Mouse (Mus musculus) midbrain, postnatal 0 days (tissue): ENCODE measurements around the gene Pnkp. TPM values are rescaled to one million over a fixed set of nuclear protein-coding genes. Genes with fewer than 3 reads are reported as not detected.

Source experiments
- ATAC-seq: fragments of 200-750 bp; cut with Nextera tagmentation; 2 replicates; pipeline ENCODE4 v1.8.0; 2017; ENCODE audit warnings: moderate number of reproducible peaks, mild to moderate bottlenecking, moderate TSS enrichment, moderate library complexity; ENCODE audit not compliant: low FRiP score
- DNase-seq: peaks from one replicate; pipeline ENCODE4 v3.0.0-alpha.2; 2015; ENCODE audit warnings: low spot score
- H3K27ac ChIP-seq: fragments of 300-500 bp; sonication (generic); 2 replicates; pipeline ENCODE4 v1.5.1; 2014; ENCODE audit warnings: low read depth, mild to moderate bottlenecking, low read length, mixed read lengths
- H3K27me3 ChIP-seq: fragments of 300-500 bp; sonication (generic); 2 replicates; pipeline ENCODE4 v1.6.1; 2014; ENCODE audit warnings: low read length, control low read depth, mixed read lengths; ENCODE audit not compliant: insufficient read depth
- H3K36me3 ChIP-seq: fragments of 300-500 bp; sonication (generic); 2 replicates; pipeline ENCODE4 v1.6.1; 2014; ENCODE audit warnings: low read length, control low read depth, mixed read lengths; ENCODE audit not compliant: insufficient read depth
- H3K4me1 ChIP-seq: fragments of 300-500 bp; sonication (generic); 2 replicates; pipeline ENCODE4 v1.6.1; 2014; ENCODE audit warnings: mild to moderate bottlenecking, control low read depth, antibody characterized with exemption, low read length, mixed read lengths; ENCODE audit not compliant: insufficient read depth
- H3K4me2 ChIP-seq: fragments of 300-500 bp; sonication (generic); 2 replicates; pipeline ENCODE4 v1.6.1; 2014; ENCODE audit warnings: low read depth, mild to moderate bottlenecking, low read length, mixed read lengths; ENCODE audit not compliant: poor library complexity, severe bottlenecking
- H3K4me3 ChIP-seq: fragments of 300-500 bp; sonication (generic); 2 replicates; pipeline ENCODE4 v1.5.1; 2014; ENCODE audit warnings: low read depth, mild to moderate bottlenecking, low read length, moderate library complexity
- H3K9ac ChIP-seq: fragments of 300-500 bp; sonication (generic); replicated peaks from 2 replicates; pipeline ENCODE4 v1.6.1; 2014; ENCODE audit warnings: mild to moderate bottlenecking, low read length, moderate library complexity, mixed read lengths; ENCODE audit not compliant: poor library complexity, severe bottlenecking
- H3K9me3 ChIP-seq: fragments of 300-500 bp; sonication (generic); 2 replicates; pipeline ENCODE4 v1.6.1; 2016; ENCODE audit warnings: low read length, control low read depth
- CTCF ChIP-seq: IDR thresholded peaks from 2 replicates; pipeline ENCODE4 v1.5.1; 2016; ENCODE audit warnings: antibody characterized with exemption, mild to moderate bottlenecking
- WGBS: fragments of 180-500 bp; shearing (Covaris S2); extraction: QIAGEN DNeasy Blood & Tissue Kit; methylation state at CpG from one replicate; pipeline ENCODE4 v1.1.7; 2014; 5-methylcytosine and 5-hydroxymethylcytosine counted together
- microRNA counts: library from miRNA; unstranded; fragments of <30 nt; microRNA quantifications from one replicate; lab custom pipeline; 2015
- microRNA-seq: library from miRNA; unstranded; fragments of <30 nt; microRNA quantifications from one replicate; pipeline ENCODE4, GENCODE M21; 2016; ENCODE audit warnings: borderline number of aligned reads
- polyA plus RNA-seq: library from polyadenylated mRNA; unstranded; fragments of >200 nt; fragmentation: Nextera tagmentation; extraction: Ambion mirVana; gene quantifications from 2 replicates; pipeline ENCODE4 v1.2.1, GENCODE M21; 2015
- total RNA-seq: library from RNA; depleted of rRNA; stranded (reverse); fragments of >200 nt; gene quantifications from 2 replicates; pipeline ENCODE4 v1.2.3, GENCODE M21; 2014; rRNA removed

The Pnkp gene
- total and polyA plus RNA-seq, 2 experiments from 2014 or later, result 31.2 to 32.4 TPM

DNA sequence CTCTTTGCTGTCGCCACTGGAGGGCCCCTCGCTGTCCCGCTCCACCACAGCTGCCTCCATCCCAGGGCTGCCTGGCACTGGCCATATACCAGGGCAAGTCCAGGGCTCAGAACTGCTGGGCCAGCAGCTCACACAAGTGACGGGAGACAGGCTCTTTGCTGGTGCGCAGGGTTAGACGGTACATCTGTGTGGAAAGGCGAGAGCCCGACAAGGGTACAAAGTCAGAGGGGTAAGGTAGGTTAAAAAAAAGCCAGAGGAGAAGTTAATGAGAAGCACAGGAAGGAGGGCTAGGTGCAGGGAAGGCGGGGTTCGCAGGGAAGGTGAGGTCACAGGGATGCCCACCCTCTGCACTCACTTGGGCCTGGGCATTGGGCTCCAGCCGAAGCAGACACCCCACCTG is 43.7 kb downstream of the Pnkp start:
- no peak for TF ChIP-seq CTCF
- ATAC-seq, result no peak
- Histone ChIP-seq H3K4me3 (no peak overlapping the region), H3K4me2 (no peak overlapping the region), H3K9ac (no peak overlapping the region), H3K36me3 (peaks cover 58% of the 10 kb centered on the region), H3K4me1 (peaks cover 12% of the 10 kb centered on the region), H3K9me3 (no peaks in the 10 kb centered on the region), H3K27me3 (no peaks in the 10 kb centered on the region), H3K27ac (no peak overlapping the region)
- WGBS, result 90% methylated on average over 11 of the region's 11 CpGs
- no peak for DNase-seq

DNA sequence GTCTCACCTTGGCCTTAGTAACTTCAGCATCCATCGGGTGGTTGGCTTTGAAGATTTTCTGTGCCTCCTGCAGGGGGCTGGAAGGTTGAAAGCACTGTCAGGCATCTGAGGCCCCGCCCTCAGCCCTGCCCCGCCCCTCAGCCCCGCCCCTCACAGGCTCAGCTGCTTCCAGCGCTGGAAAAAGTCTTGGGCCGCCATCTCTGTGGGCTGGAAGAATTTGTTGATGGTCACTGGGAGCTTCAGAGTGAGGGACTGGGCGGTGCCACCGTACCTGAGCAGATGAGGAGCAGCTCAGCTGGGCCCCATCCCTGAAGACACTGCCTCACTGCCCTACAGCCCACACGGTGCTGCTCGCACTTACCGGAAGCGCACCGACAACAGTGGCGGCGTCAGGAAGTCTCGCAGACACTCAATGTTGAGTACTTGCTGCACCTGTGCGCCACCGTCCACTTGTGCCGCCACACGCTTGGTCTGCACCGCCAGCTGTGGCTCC is 44.3 kb downstream of the Pnkp start:
- Histone ChIP-seq H3K27me3 (no peaks in the 10 kb centered on the region), H3K36me3 (peaks cover 64% of the 10 kb centered on the region), H3K9me3 (no peaks in the 10 kb centered on the region), H3K9ac (0 out of 2 replicates have a peak overlapping the region, but pooled peaks have one; percentile 13), H3K27ac (no peak overlapping the region), H3K4me3 (no peak overlapping the region), H3K4me1 (peaks cover 12% of the 10 kb centered on the region), H3K4me2 (peak overlapping the region; percentile 22)
- WGBS, result 21% methylated on average over 21 of the region's 21 CpGs
- ATAC-seq (no peak), DNase-seq (peak; percentile 53)
- TF ChIP-seq CTCF, result peak; percentile 48

- ATAC-seq, result no peak
- Histone ChIP-seq H3K4me2 (no peak overlapping the region), H3K27me3 (no peaks in the 10 kb centered on the region), H3K4me3 (no peak overlapping the region), H3K4me1 (peaks cover 3% of the 10 kb centered on the region; the same call in 1 of the 2 replicates), H3K27ac (no peak overlapping the region), H3K36me3 (peaks cover 89% of the 10 kb centered on the region), H3K9ac (no peak overlapping the region), H3K9me3 (no peaks in the 10 kb centered on the region)
- no peak for TF ChIP-seq CTCF
- no peak for DNase-seq
- WGBS, result 93% methylated on average over 20 of the region's 20 CpGs
Measured at GRCm38 (mm10) chr7:44905430-44905829, 48.5 kb downstream of the Pnkp start.

- Histone ChIP-seq H3K4me2 (no peak overlapping the region), H3K4me3 (no peak overlapping the region), H3K36me3 (peaks cover 89% of the 10 kb centered on the region), H3K9ac (no peak overlapping the region), H3K27ac (no peak overlapping the region), H3K4me1 (no peaks in the 10 kb centered on the region), H3K27me3 (no peaks in the 10 kb centered on the region), H3K9me3 (no peaks in the 10 kb centered on the region)
- WGBS, result 91% methylated on average over 15 of the region's 15 CpGs
- TF ChIP-seq CTCF, result no peak
- ATAC-seq, result no peak
- DNase-seq, result no peak
Measured at GRCm38 (mm10) chr7:44908706-44909476, 52.0 kb downstream of the Pnkp start.

MicroRNAs encoded within 50 kb of the gene (microRNA counts, 519-probe panel; counts per million panel counts)
- microRNA mmu-miR-707 (lab: Ali Mortazavi, UCI), result 528 counts per million, percentile 58 among the panel's probes with 10 or more counts

Small RNA genes within 50 kb of the gene (microRNA-seq; reads per million reads assigned to microRNA genes)
- gene Mir707, result not detected

Other genes starting within 250 kb of the Pnkp start
- gene Myh14, start 186.3 kb upstream of the Pnkp start, total RNA-seq, result 8.8 and 11.0 TPM in 2 replicates
- gene Myh14, start 186.3 kb upstream of the Pnkp start, polyA plus RNA-seq, result 6.9 and 7.9 TPM in 2 replicates
- gene Izumo2, start 148.4 kb upstream of the Pnkp start, total RNA-seq, result not detected in 2 replicates
- not detected in 2 replicates for gene Izumo2, start 148.4 kb upstream of the Pnkp start, polyA plus RNA-seq
- gene Vrk3, start 108.7 kb upstream of the Pnkp start, total RNA-seq, result 22.8 and 23.3 TPM in 2 replicates
- 23.5 and 26.4 TPM in 2 replicates for gene Vrk3, start 108.7 kb upstream of the Pnkp start, polyA plus RNA-seq
- 1.1 TPM in 2 replicates for gene Zfp473, start 106.1 kb upstream of the Pnkp start, total RNA-seq
- 0.48 and 0.51 TPM in 2 replicates for gene Zfp473, start 106.1 kb upstream of the Pnkp start, polyA plus RNA-seq
- 51.4 and 65.9 TPM in 2 replicates for gene Nup62, start 41.1 kb upstream of the Pnkp start, total RNA-seq
- gene Nup62, start 41.1 kb upstream of the Pnkp start, polyA plus RNA-seq, result 45.8 and 46.9 TPM in 2 replicates
- gene Il4i1, start 40.8 kb upstream of the Pnkp start, total RNA-seq, result not detected in 2 replicates
- 0.62 and 1.1 TPM in 2 replicates for gene Il4i1, start 40.8 kb upstream of the Pnkp start, polyA plus RNA-seq
- gene Atf5, start 40.5 kb upstream of the Pnkp start, total RNA-seq, result 4.8 and 6.8 TPM in 2 replicates
- 3.4 and 3.7 TPM in 2 replicates for gene Atf5, start 40.5 kb upstream of the Pnkp start, polyA plus RNA-seq
- gene Akt1s1, start 8.1 kb upstream of the Pnkp start, total RNA-seq, result 104 and 120 TPM in 2 replicates
- 89.1 and 91.0 TPM in 2 replicates for gene Akt1s1, start 8.1 kb upstream of the Pnkp start, polyA plus RNA-seq
- gene Tbc1d17, start 8.1 kb upstream of the Pnkp start, total RNA-seq, result 79.7 and 129 TPM in 2 replicates
- gene Tbc1d17, start 8.1 kb upstream of the Pnkp start, polyA plus RNA-seq, result 115 and 126 TPM in 2 replicates
- gene Ptov1, start 12.6 kb downstream of the Pnkp start, total RNA-seq, result 484 and 500 TPM in 2 replicates
- 430 and 439 TPM in 2 replicates for gene Ptov1, start 12.6 kb downstream of the Pnkp start, polyA plus RNA-seq
- 153 and 182 TPM in 2 replicates for gene Med25, start 35.6 kb downstream of the Pnkp start, total RNA-seq
- gene Med25, start 35.6 kb downstream of the Pnkp start, polyA plus RNA-seq, result 150 and 154 TPM in 2 replicates
- gene Fuz, start 38.9 kb downstream of the Pnkp start, total RNA-seq, result 18.5 and 22.4 TPM in 2 replicates
- 14.8 and 15.4 TPM in 2 replicates for gene Fuz, start 38.9 kb downstream of the Pnkp start, polyA plus RNA-seq
- 208 and 238 TPM in 2 replicates for gene Ap2a1, start 72.4 kb downstream of the Pnkp start, total RNA-seq
- gene Ap2a1, start 72.4 kb downstream of the Pnkp start, polyA plus RNA-seq, result 128 and 129 TPM in 2 replicates
- not detected in 2 replicates for gene Tsks, start 86.1 kb downstream of the Pnkp start, total RNA-seq
- 0.12 and 0.17 TPM in 2 replicates for gene Tsks, start 86.1 kb downstream of the Pnkp start, polyA plus RNA-seq
- 88.1 and 90.1 TPM in 2 replicates for gene Cpt1c, start 117.7 kb downstream of the Pnkp start, total RNA-seq
- gene Cpt1c, start 117.7 kb downstream of the Pnkp start, polyA plus RNA-seq, result 54.0 and 56.9 TPM in 2 replicates
- gene Prmt1, start 129.4 kb downstream of the Pnkp start, total RNA-seq, result 218 and 285 TPM in 2 replicates
- gene Prmt1, start 129.4 kb downstream of the Pnkp start, polyA plus RNA-seq, result 580 and 583 TPM in 2 replicates
- gene Irf3, start 140.5 kb downstream of the Pnkp start, total RNA-seq, result 37.2 and 40.6 TPM in 2 replicates
- gene Irf3, start 140.5 kb downstream of the Pnkp start, polyA plus RNA-seq, result 25.6 and 25.9 TPM in 2 replicates
- 7.8 and 11.4 TPM in 2 replicates for gene Bcl2l12, start 141.6 kb downstream of the Pnkp start, total RNA-seq
- gene Bcl2l12, start 141.6 kb downstream of the Pnkp start, polyA plus RNA-seq, result 5.9 and 8.4 TPM in 2 replicates
- 86.5 and 90.9 TPM in 2 replicates for gene Scaf1, start 159.2 kb downstream of the Pnkp start, total RNA-seq
- 49.0 and 53.3 TPM in 2 replicates for gene Scaf1, start 159.2 kb downstream of the Pnkp start, polyA plus RNA-seq
- gene Rras, start 160.8 kb downstream of the Pnkp start, total RNA-seq, result 7.3 and 7.9 TPM in 2 replicates
- gene Rras, start 160.8 kb downstream of the Pnkp start, polyA plus RNA-seq, result 11.9 and 14.0 TPM in 2 replicates
- gene Prr12, start 195.7 kb downstream of the Pnkp start, total RNA-seq, result 17.4 and 17.9 TPM in 2 replicates
- 8.8 and 9.2 TPM in 2 replicates for gene Prr12, start 195.7 kb downstream of the Pnkp start, polyA plus RNA-seq
- 68.3 and 79.4 TPM in 2 replicates for gene Nosip, start 205.3 kb downstream of the Pnkp start, total RNA-seq
- 70.0 and 72.3 TPM in 2 replicates for gene Nosip, start 205.3 kb downstream of the Pnkp start, polyA plus RNA-seq
- gene Prrg2, start 205.5 kb downstream of the Pnkp start, total RNA-seq, result 7.7 and 10.3 TPM in 2 replicates
- 13.7 and 15.7 TPM in 2 replicates for gene Prrg2, start 205.5 kb downstream of the Pnkp start, polyA plus RNA-seq
- 24.2 and 29.5 TPM in 2 replicates for gene Rcn3, start 235.1 kb downstream of the Pnkp start, total RNA-seq
- 31.9 and 33.6 TPM in 2 replicates for gene Rcn3, start 235.1 kb downstream of the Pnkp start, polyA plus RNA-seq
- 27.2 and 30.5 TPM in 2 replicates for gene Fcgrt, start 246.7 kb downstream of the Pnkp start, total RNA-seq
- 36.4 and 44.5 TPM in 2 replicates for gene Fcgrt, start 246.7 kb downstream of the Pnkp start, polyA plus RNA-seq